Mouse (Mus musculus): ENCODE measurements around the gene Mymx. TPM values are rescaled to one million over a fixed set of nuclear protein-coding genes. Genes with fewer than 3 reads are reported as not detected.

Gene Mymx
- polyA plus RNA-seq, 1 experiment from 2014 or later = 5.6 TPM

GRCm38 (mm10) chr17:45617655-45618054, 15.8 kb upstream of the Mymx start:
- whole genome bisulfite sequencing = 89% methylated on average over 6 of the region's 6 CpGs
- ATAC-seq (replicated peaks; ENCODE audit: insufficient number of reproducible peaks, low FRiP score, low TSS enrichment, low read depth) (no peak), DNase-seq (ENCODE audit: low spot score) (no peak)
- Histone ChIP-seq H3K27ac (replicated peaks; ENCODE audit: low read depth, low read length) (no peak overlapping the region), H3K9me3 (replicated peaks; ENCODE audit: control insufficient read depth, low read length) (no peaks in the 10 kb centered on the region), H3K4me2 (ENCODE audit: low read depth, low read length) (no peak overlapping the region), H3K9ac (replicated peaks; ENCODE audit: low read length) (no peak overlapping the region), H3K27me3 (ENCODE audit: control insufficient read depth, insufficient read depth, low read length) (no peaks in the 10 kb centered on the region), H3K36me3 (replicated peaks; ENCODE audit: control insufficient read depth, insufficient read depth, low read depth, low read length) (no peaks in the 10 kb centered on the region), H3K4me1 (ENCODE audit: control insufficient read depth, insufficient read depth, low read length) (peaks cover 5% of the 10 kb centered on the region; the same call in 1 of the 2 replicates), H3K4me3 (ENCODE audit: low read depth, low read length) (no peak overlapping the region)

GRCm38 (mm10) chr17:45616679-45617078, 14.8 kb upstream of the Mymx start:
- ATAC-seq (replicated peaks; ENCODE audit: insufficient number of reproducible peaks, low FRiP score, low TSS enrichment, low read depth) = no peak
- Histone ChIP-seq H3K9me3 (replicated peaks; ENCODE audit: control insufficient read depth, low read length) (no peaks in the 10 kb centered on the region), H3K27ac (replicated peaks; ENCODE audit: low read depth, low read length) (no peak overlapping the region), H3K4me2 (ENCODE audit: low read depth, low read length) (no peak overlapping the region), H3K27me3 (ENCODE audit: control insufficient read depth, insufficient read depth, low read length) (no peaks in the 10 kb centered on the region), H3K4me3 (ENCODE audit: low read depth, low read length) (no peak overlapping the region), H3K9ac (replicated peaks; ENCODE audit: low read length) (no peak overlapping the region), H3K36me3 (replicated peaks; ENCODE audit: control insufficient read depth, insufficient read depth, low read depth, low read length) (no peaks in the 10 kb centered on the region), H3K4me1 (ENCODE audit: control insufficient read depth, insufficient read depth, low read length) (peaks cover 5% of the 10 kb centered on the region; the same call in 1 of the 2 replicates)
- no peak for DNase-seq (ENCODE audit: low spot score)
- 80% methylated on average over 3 of the region's 3 CpGs for WGBS

DNA sequence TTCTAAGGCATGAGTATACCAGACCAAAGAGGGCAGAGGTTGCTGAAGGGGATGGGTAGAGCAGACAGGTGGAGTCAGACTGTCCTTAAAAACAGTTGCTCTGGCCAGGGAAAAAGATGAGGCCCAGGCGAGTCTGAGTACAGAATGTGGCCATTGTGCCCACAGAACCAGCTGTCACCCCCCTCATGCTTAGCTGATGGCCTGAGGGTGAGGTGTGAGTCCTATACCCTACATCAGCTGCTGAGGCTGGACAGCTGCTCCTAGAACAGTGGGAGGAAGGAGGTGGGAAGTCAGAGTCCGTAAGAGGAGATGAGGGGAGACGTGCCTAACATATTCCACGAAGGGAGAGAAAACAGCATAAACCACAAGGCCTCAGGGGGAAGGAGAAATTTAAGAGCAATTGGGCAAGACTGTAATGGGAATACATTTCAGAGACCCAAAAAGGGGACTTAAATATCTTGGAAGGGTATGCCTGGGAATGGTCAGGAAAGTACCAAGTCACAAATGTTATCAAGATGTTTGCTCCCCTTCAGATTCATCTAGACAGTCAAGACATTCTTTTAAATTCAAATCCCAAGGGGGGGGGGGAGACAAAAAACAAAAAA, 14.2 kb upstream of the Mymx start:
- H3K4me1 ChIP-seq (ENCODE audit: control insufficient read depth, insufficient read depth, low read length) = peaks cover 5% of the 10 kb centered on the region; the same call in 1 of the 2 replicates
- H3K9me3 ChIP-seq (replicated peaks; ENCODE audit: control insufficient read depth, low read length) = no peaks in the 10 kb centered on the region
- WGBS = 44% methylated on average over 4 of the region's 4 CpGs
- no peaks in the 10 kb centered on the region for H3K27me3 ChIP-seq (ENCODE audit: control insufficient read depth, insufficient read depth, low read length)
- H3K27ac ChIP-seq (replicated peaks; ENCODE audit: low read depth, low read length) = no peak overlapping the region
- no peak for ATAC-seq (replicated peaks; ENCODE audit: insufficient number of reproducible peaks, low FRiP score, low TSS enrichment, low read depth)
- no peak overlapping the region for H3K9ac ChIP-seq (replicated peaks; ENCODE audit: low read length)
- no peak overlapping the region for H3K4me3 ChIP-seq (ENCODE audit: low read depth, low read length)
- DNase-seq (ENCODE audit: low spot score) = no peak
- H3K4me2 ChIP-seq (ENCODE audit: low read depth, low read length) = no peak overlapping the region
- no peaks in the 10 kb centered on the region for H3K36me3 ChIP-seq (replicated peaks; ENCODE audit: control insufficient read depth, insufficient read depth, low read depth, low read length)

DNA sequence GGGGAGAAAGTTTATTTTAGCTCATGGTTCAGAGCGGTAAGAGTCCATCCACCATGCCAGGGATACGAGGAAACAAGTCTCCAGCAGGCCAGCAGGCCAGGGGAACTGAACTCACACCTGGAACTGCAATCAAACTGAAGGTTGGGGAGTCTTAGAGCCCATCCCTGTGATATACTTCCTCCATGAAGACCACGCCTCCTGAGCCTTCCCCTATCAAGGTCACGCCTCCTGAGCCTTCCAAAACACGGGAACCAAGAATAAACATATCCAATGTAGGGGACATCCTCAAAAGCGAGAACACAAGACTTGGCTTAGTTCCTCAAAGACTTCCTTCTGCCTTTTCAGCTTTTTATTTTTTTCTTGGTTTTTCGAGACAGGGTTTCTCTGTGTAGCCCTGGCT, 11.0 kb upstream of the Mymx start:
- Histone ChIP-seq H3K36me3 (replicated peaks; ENCODE audit: control insufficient read depth, insufficient read depth, low read depth, low read length) (no peaks in the 10 kb centered on the region), H3K9ac (replicated peaks; ENCODE audit: low read length) (no peak overlapping the region), H3K27me3 (ENCODE audit: control insufficient read depth, insufficient read depth, low read length) (no peaks in the 10 kb centered on the region), H3K9me3 (replicated peaks; ENCODE audit: control insufficient read depth, low read length) (no peaks in the 10 kb centered on the region), H3K4me2 (ENCODE audit: low read depth, low read length) (no peak overlapping the region), H3K27ac (replicated peaks; ENCODE audit: low read depth, low read length) (no peak overlapping the region), H3K4me1 (ENCODE audit: control insufficient read depth, insufficient read depth, low read length) (no peaks in the 10 kb centered on the region), H3K4me3 (ENCODE audit: low read depth, low read length) (no peak overlapping the region)
- 89% methylated on average over 7 of the region's 7 CpGs for WGBS
- DNase-seq (ENCODE audit: low spot score) (no peak), ATAC-seq (replicated peaks; ENCODE audit: insufficient number of reproducible peaks, low FRiP score, low TSS enrichment, low read depth) (no peak)

GRCm38 (mm10) chr17:45612008-45612407, 10.1 kb upstream of the Mymx start:
- H3K27me3 ChIP-seq (ENCODE audit: control insufficient read depth, insufficient read depth, low read length) = no peaks in the 10 kb centered on the region
- no peak overlapping the region for H3K27ac ChIP-seq (replicated peaks; ENCODE audit: low read depth, low read length)
- H3K36me3 ChIP-seq (replicated peaks; ENCODE audit: control insufficient read depth, insufficient read depth, low read depth, low read length) = no peaks in the 10 kb centered on the region
- no peak overlapping the region for H3K9ac ChIP-seq (replicated peaks; ENCODE audit: low read length)
- no peaks in the 10 kb centered on the region for H3K4me1 ChIP-seq (ENCODE audit: control insufficient read depth, insufficient read depth, low read length)
- no peak for ATAC-seq (replicated peaks; ENCODE audit: insufficient number of reproducible peaks, low FRiP score, low TSS enrichment, low read depth)
- H3K4me3 ChIP-seq (ENCODE audit: low read depth, low read length) = no peak overlapping the region
- 75% methylated on average over 8 of the region's 8 CpGs for WGBS
- no peak for DNase-seq (ENCODE audit: low spot score)
- H3K4me2 ChIP-seq (ENCODE audit: low read depth, low read length) = no peak overlapping the region
- no peaks in the 10 kb centered on the region for H3K9me3 ChIP-seq (replicated peaks; ENCODE audit: control insufficient read depth, low read length)

DNA sequence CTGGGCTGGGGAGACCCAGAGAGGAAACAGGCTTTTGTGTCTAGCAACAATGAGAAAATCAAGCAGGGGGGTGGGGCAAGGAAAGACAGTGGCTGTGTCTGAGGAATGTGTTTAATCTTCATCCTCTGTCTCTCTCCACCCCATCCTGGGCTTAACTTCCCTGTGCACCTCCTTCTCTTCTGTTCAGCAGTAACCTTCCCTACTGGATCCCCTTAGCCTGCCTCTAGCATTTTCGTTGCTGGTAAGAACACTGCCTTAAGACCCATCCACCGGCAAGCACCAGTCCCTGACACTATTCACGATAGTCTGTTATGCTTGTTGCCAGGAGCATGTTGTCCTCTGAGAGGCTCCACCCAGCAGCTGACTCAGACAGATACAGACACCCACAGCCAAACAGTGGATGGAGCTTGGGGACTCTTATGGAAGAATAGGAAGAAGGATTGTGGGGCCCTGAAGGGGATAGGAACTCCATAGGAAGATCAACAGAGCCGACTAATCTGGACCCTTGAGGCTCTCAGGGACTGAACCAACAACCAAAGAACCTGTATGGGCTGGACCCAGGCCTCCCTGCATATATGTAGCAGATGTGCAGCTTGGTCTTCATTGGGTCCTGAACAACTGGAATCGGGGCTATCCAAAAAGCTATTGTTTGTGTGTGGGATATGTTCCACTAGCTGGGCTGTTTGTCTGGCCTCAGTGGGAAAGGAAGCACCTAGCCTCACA, 8.4 kb upstream of the Mymx start:
- H3K4me3 ChIP-seq (ENCODE audit: low read depth, low read length) = no peak overlapping the region
- WGBS = 40% methylated on average over 5 of the region's 5 CpGs
- H3K36me3 ChIP-seq (replicated peaks; ENCODE audit: control insufficient read depth, insufficient read depth, low read depth, low read length) = no peaks in the 10 kb centered on the region
- no peaks in the 10 kb centered on the region for H3K4me1 ChIP-seq (ENCODE audit: control insufficient read depth, insufficient read depth, low read length)
- H3K9me3 ChIP-seq (replicated peaks; ENCODE audit: control insufficient read depth, low read length) = no peaks in the 10 kb centered on the region
- no peak overlapping the region for H3K4me2 ChIP-seq (ENCODE audit: low read depth, low read length)
- DNase-seq (ENCODE audit: low spot score) (no peak), ATAC-seq (replicated peaks; ENCODE audit: insufficient number of reproducible peaks, low FRiP score, low TSS enrichment, low read depth) (no peak)
- H3K27ac ChIP-seq (replicated peaks; ENCODE audit: low read depth, low read length) = no peak overlapping the region
- H3K27me3 ChIP-seq (ENCODE audit: control insufficient read depth, insufficient read depth, low read length) = no peaks in the 10 kb centered on the region
- H3K9ac ChIP-seq (replicated peaks; ENCODE audit: low read length) = no peak overlapping the region

DNA sequence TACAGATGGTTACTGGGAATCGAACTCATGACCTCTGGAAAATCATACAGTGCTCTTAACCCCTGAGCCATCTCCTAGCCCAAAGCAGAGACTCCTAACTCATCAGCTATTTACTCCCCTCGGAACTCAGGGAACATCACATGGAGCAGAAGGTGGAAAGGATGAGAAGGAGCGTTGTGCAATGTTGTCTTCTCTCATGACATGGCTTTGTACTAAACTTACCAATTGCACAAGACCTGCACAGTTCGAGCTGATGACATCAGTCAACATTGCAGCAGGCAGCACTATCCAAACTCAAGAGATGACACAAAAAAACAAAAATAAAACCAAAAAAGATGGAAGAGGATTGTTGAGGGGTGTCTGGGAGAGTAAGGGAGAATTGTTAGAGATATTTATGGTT, 6.5 kb upstream of the Mymx start:
- Histone ChIP-seq H3K4me1 (ENCODE audit: control insufficient read depth, insufficient read depth, low read length) (no peaks in the 10 kb centered on the region), H3K27ac (replicated peaks; ENCODE audit: low read depth, low read length) (no peak overlapping the region), H3K27me3 (ENCODE audit: control insufficient read depth, insufficient read depth, low read length) (no peaks in the 10 kb centered on the region), H3K9me3 (replicated peaks; ENCODE audit: control insufficient read depth, low read length) (no peaks in the 10 kb centered on the region), H3K4me2 (ENCODE audit: low read depth, low read length) (no peak overlapping the region), H3K9ac (replicated peaks; ENCODE audit: low read length) (no peak overlapping the region), H3K4me3 (ENCODE audit: low read depth, low read length) (no peak overlapping the region), H3K36me3 (replicated peaks; ENCODE audit: control insufficient read depth, insufficient read depth, low read depth, low read length) (no peaks in the 10 kb centered on the region)
- WGBS = 89% methylated on average over 4 of the region's 4 CpGs
- ATAC-seq (replicated peaks; ENCODE audit: insufficient number of reproducible peaks, low FRiP score, low TSS enrichment, low read depth) (no peak), DNase-seq (ENCODE audit: low spot score) (no peak)

GRCm38 (mm10) chr17:45606992-45607879, 5.3 kb upstream of the Mymx start:
- no peaks in the 10 kb centered on the region for H3K36me3 ChIP-seq (replicated peaks; ENCODE audit: control insufficient read depth, insufficient read depth, low read depth, low read length)
- H3K4me2 ChIP-seq (ENCODE audit: low read depth, low read length) = no peak overlapping the region
- H3K4me3 ChIP-seq (ENCODE audit: low read depth, low read length) = no peak overlapping the region
- no peak overlapping the region for H3K27ac ChIP-seq (replicated peaks; ENCODE audit: low read depth, low read length)
- DNase-seq (ENCODE audit: low spot score) = no peak
- H3K9ac ChIP-seq (replicated peaks; ENCODE audit: low read length) = no peak overlapping the region
- no peaks in the 10 kb centered on the region for H3K9me3 ChIP-seq (replicated peaks; ENCODE audit: control insufficient read depth, low read length)
- no peak for ATAC-seq (replicated peaks; ENCODE audit: insufficient number of reproducible peaks, low FRiP score, low TSS enrichment, low read depth)
- H3K27me3 ChIP-seq (ENCODE audit: control insufficient read depth, insufficient read depth, low read length) = no peaks in the 10 kb centered on the region
- WGBS = 68% methylated on average over 15 of the region's 15 CpGs
- H3K4me1 ChIP-seq (ENCODE audit: control insufficient read depth, insufficient read depth, low read length) = no peaks in the 10 kb centered on the region
